Mouse (Mus musculus): ENCODE measurements around the gene Ldlrad3. TPM values are rescaled to one million over a fixed set of nuclear protein-coding genes. Genes with fewer than 3 reads are reported as not detected.

The Ldlrad3 gene
- polyA plus RNA-seq, 1 experiment from 2014 or later = 14.6 TPM

GRCm38 (mm10) chr2:102099702-102100450, 86.3 kb downstream of the Ldlrad3 start:
- 39% methylated on average over 14 of the region's 14 CpGs for WGBS
- Histone ChIP-seq H3K4me3 (ENCODE audit: low read depth, low read length) (no peak overlapping the region), H3K27ac (ENCODE audit: low read length) (peak overlapping the region; percentile 76), H3K27me3 (replicated peaks; ENCODE audit: insufficient read depth, low read length) (no peaks in the 10 kb centered on the region), H3K4me2 (replicated peaks; ENCODE audit: low read depth, low read length) (no peak overlapping the region), H3K36me3 (ENCODE audit: insufficient read depth, low read length) (no peaks in the 10 kb centered on the region), H3K4me1 (ENCODE audit: insufficient read depth, low read depth, low read length) (peaks cover 4% of the 10 kb centered on the region; the same call in 1 of the 2 replicates), H3K9ac (replicated peaks; ENCODE audit: low read depth) (no peak overlapping the region), H3K9me3 (ENCODE audit: low read length) (no peaks in the 10 kb centered on the region)
- DNase-seq (ENCODE audit: low spot score) (peak; percentile 73), ATAC-seq (peak; percentile 62)
- peak; percentile 33 for TF ChIP-seq EP300 (IDR thresholded peaks at IDR 0.05)
- no peak for TF ChIP-seq CTCF (IDR thresholded peaks at IDR 0.05)

- Histone ChIP-seq H3K27ac (ENCODE audit: low read length) (peak overlapping the region; percentile 76), H3K36me3 (ENCODE audit: insufficient read depth, low read length) (no peaks in the 10 kb centered on the region), H3K4me3 (ENCODE audit: low read depth, low read length) (no peak overlapping the region), H3K9me3 (ENCODE audit: low read length) (no peaks in the 10 kb centered on the region), H3K4me1 (ENCODE audit: insufficient read depth, low read depth, low read length) (peaks cover 8% of the 10 kb centered on the region; the same call in 1 of the 2 replicates), H3K27me3 (replicated peaks; ENCODE audit: insufficient read depth, low read length) (no peaks in the 10 kb centered on the region), H3K4me2 (replicated peaks; ENCODE audit: low read depth, low read length) (no peak overlapping the region), H3K9ac (replicated peaks; ENCODE audit: low read depth) (no peak overlapping the region)
- 64% methylated on average over 4 of the region's 4 CpGs for WGBS
- DNase-seq (ENCODE audit: low spot score) = peak; percentile 71
- TF ChIP-seq EP300 (IDR thresholded peaks at IDR 0.05) (no peak), CTCF (IDR thresholded peaks at IDR 0.05) (no peak)
- peak; percentile 64 for ATAC-seq
Measured at GRCm38 (mm10) chr2:102099261-102099660, 86.9 kb downstream of the Ldlrad3 start.

GRCm38 (mm10) chr2:102094773-102095172, 91.4 kb downstream of the Ldlrad3 start:
- no peak overlapping the region for H3K4me3 ChIP-seq (ENCODE audit: low read depth, low read length)
- no peaks in the 10 kb centered on the region for H3K27me3 ChIP-seq (replicated peaks; ENCODE audit: insufficient read depth, low read length)
- WGBS = 27% methylated on average over 11 of the region's 11 CpGs
- peak overlapping the region; percentile 2; the same call in 1 of the 2 replicates for H3K27ac ChIP-seq (ENCODE audit: low read length)
- TF ChIP-seq CTCF (IDR thresholded peaks at IDR 0.05) = no peak
- no peak for TF ChIP-seq EP300 (IDR thresholded peaks at IDR 0.05)
- no peak overlapping the region for H3K4me2 ChIP-seq (replicated peaks; ENCODE audit: low read depth, low read length)
- no peaks in the 10 kb centered on the region for H3K36me3 ChIP-seq (ENCODE audit: insufficient read depth, low read length)
- H3K4me1 ChIP-seq (ENCODE audit: insufficient read depth, low read depth, low read length) = peaks cover 4% of the 10 kb centered on the region; the same call in 1 of the 2 replicates
- no peaks in the 10 kb centered on the region for H3K9me3 ChIP-seq (ENCODE audit: low read length)
- ATAC-seq (no peak), DNase-seq (ENCODE audit: low spot score) (no peak)
- H3K9ac ChIP-seq (replicated peaks; ENCODE audit: low read depth) = no peak overlapping the region

- H3K4me3 ChIP-seq (ENCODE audit: low read depth, low read length) = no peak overlapping the region
- ATAC-seq (no peak), DNase-seq (ENCODE audit: low spot score) (no peak)
- H3K27ac ChIP-seq (ENCODE audit: low read length) = no peak overlapping the region
- no peaks in the 10 kb centered on the region for H3K27me3 ChIP-seq (replicated peaks; ENCODE audit: insufficient read depth, low read length)
- H3K9me3 ChIP-seq (ENCODE audit: low read length) = no peaks in the 10 kb centered on the region
- no peak overlapping the region for H3K4me2 ChIP-seq (replicated peaks; ENCODE audit: low read depth, low read length)
- peaks cover 4% of the 10 kb centered on the region; the same call in 1 of the 2 replicates for H3K4me1 ChIP-seq (ENCODE audit: insufficient read depth, low read depth, low read length)
- H3K9ac ChIP-seq (replicated peaks; ENCODE audit: low read depth) = no peak overlapping the region
- 45% methylated on average over 3 of the region's 3 CpGs for WGBS
- no peak for TF ChIP-seq CTCF (IDR thresholded peaks at IDR 0.05)
- TF ChIP-seq EP300 (IDR thresholded peaks at IDR 0.05) = no peak
- no peaks in the 10 kb centered on the region for H3K36me3 ChIP-seq (ENCODE audit: insufficient read depth, low read length)
Measured at GRCm38 (mm10) chr2:102094281-102094680, 91.9 kb downstream of the Ldlrad3 start.

GRCm38 (mm10) chr2:102092579-102092978, 93.6 kb downstream of the Ldlrad3 start:
- Histone ChIP-seq H3K4me2 (replicated peaks; ENCODE audit: low read depth, low read length) (no peak overlapping the region), H3K36me3 (ENCODE audit: insufficient read depth, low read length) (no peaks in the 10 kb centered on the region), H3K9me3 (ENCODE audit: low read length) (no peaks in the 10 kb centered on the region), H3K27ac (ENCODE audit: low read length) (no peak overlapping the region), H3K4me3 (ENCODE audit: low read depth, low read length) (no peak overlapping the region), H3K9ac (replicated peaks; ENCODE audit: low read depth) (no peak overlapping the region), H3K4me1 (ENCODE audit: insufficient read depth, low read depth, low read length) (peaks cover 4% of the 10 kb centered on the region; the same call in 1 of the 2 replicates), H3K27me3 (replicated peaks; ENCODE audit: insufficient read depth, low read length) (no peaks in the 10 kb centered on the region)
- no peak for TF ChIP-seq EP300 (IDR thresholded peaks at IDR 0.05)
- TF ChIP-seq CTCF (IDR thresholded peaks at IDR 0.05) = no peak
- ATAC-seq = no peak
- DNase-seq (ENCODE audit: low spot score) = no peak
- WGBS = 79% methylated on average over 10 of the region's 10 CpGs

GRCm38 (mm10) chr2:102091516-102092350, 94.5 kb downstream of the Ldlrad3 start:
- Histone ChIP-seq H3K36me3 (ENCODE audit: insufficient read depth, low read length) (no peaks in the 10 kb centered on the region), H3K9ac (replicated peaks; ENCODE audit: low read depth) (no peak overlapping the region), H3K4me3 (ENCODE audit: low read depth, low read length) (no peak overlapping the region), H3K27me3 (replicated peaks; ENCODE audit: insufficient read depth, low read length) (no peaks in the 10 kb centered on the region), H3K4me1 (ENCODE audit: insufficient read depth, low read depth, low read length) (peaks cover 4% of the 10 kb centered on the region; the same call in 1 of the 2 replicates), H3K9me3 (ENCODE audit: low read length) (no peaks in the 10 kb centered on the region), H3K4me2 (replicated peaks; ENCODE audit: low read depth, low read length) (no peak overlapping the region), H3K27ac (ENCODE audit: low read length) (no peak overlapping the region)
- 31% methylated on average over 8 of the region's 8 CpGs for WGBS
- ATAC-seq = peak; percentile 82
- peak; percentile 93 for TF ChIP-seq CTCF (IDR thresholded peaks at IDR 0.05)
- TF ChIP-seq EP300 (IDR thresholded peaks at IDR 0.05) = no peak
- peak; percentile 86 for DNase-seq (ENCODE audit: low spot score)
